Mouse (Mus musculus): ENCODE measurements around the gene Ifnl2. TPM values are rescaled to one million over a fixed set of nuclear protein-coding genes. Genes with fewer than 3 reads are reported as not detected.
A peak's percentile ranks its signal among the peaks of the same experiment; 100 is the strongest.

The Ifnl2 gene
- polyA plus RNA-seq, 1 experiment = not detected

- no peak overlapping the region for H3K27ac ChIP-seq (ENCODE audit: insufficient read depth, low read length)
- H3K4me3 ChIP-seq (ENCODE audit: low read depth, low read length) = no peak overlapping the region
- no peaks in the 10 kb centered on the region for H3K27me3 ChIP-seq (ENCODE audit: control insufficient read depth, insufficient read depth, low read length, poor library complexity, severe bottlenecking)
- H3K36me3 ChIP-seq (ENCODE audit: control insufficient read depth, insufficient read depth, low read length, poor library complexity, severe bottlenecking) = no peaks in the 10 kb centered on the region
- no peaks in the 10 kb centered on the region for H3K9me3 ChIP-seq (replicated peaks; ENCODE audit: control insufficient read depth, insufficient read depth, low read length, poor library complexity, severe bottlenecking)
- H3K9ac ChIP-seq (ENCODE audit: low read depth, poor library complexity, severe bottlenecking) = no peak overlapping the region
- TF ChIP-seq CTCF (IDR thresholded peaks at IDR 0.05; ENCODE audit: low read depth, low read length) = no peak
- H3K4me1 ChIP-seq (ENCODE audit: control insufficient read depth, insufficient read depth, low read length) = peaks cover 3% of the 10 kb centered on the region
Observed at GRCm38 (mm10) chr7:28547628-28548027, 37.4 kb upstream of the Ifnl2 start.

DNA sequence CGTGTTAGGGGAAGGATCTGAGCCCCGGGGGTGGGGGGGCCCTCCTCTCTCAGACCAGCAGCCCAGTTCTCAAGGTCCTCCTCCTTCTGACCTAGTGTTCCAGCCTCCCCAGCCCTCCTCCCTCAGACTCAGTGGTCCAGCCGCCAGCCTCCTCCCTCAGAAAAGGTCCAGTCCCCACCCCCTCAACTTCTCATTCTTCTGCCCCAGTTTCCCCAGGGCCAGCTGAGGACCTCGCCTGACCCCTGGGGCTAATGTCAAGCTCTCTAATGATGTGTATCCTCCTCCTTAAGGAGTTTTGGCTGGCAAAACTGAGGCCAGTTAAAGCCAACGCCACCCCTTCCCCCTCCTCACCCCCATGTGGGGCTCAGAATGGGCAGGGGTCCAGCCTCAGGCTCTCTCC lies 36.9 kb upstream of the Ifnl2 start, which contains the start of gene Nccrp1:
Gene Nccrp1, minus strand, starts transcription at position 101 of the 400 bp plus-strand sequence.
- no peaks in the 10 kb centered on the region for H3K27me3 ChIP-seq (ENCODE audit: control insufficient read depth, insufficient read depth, low read length, poor library complexity, severe bottlenecking)
- no peak for TF ChIP-seq POLR2A (IDR thresholded peaks at IDR 0.05; ENCODE audit: insufficient read depth, low read length)
- TF ChIP-seq EP300 (IDR thresholded peaks at IDR 0.05; ENCODE audit: insufficient read depth, low read depth, low read length) = no peak
- no peak for TF ChIP-seq CTCF (IDR thresholded peaks at IDR 0.05; ENCODE audit: low read depth, low read length)

GRCm38 (mm10) chr7:28546649-28547048 lies 36.4 kb upstream of the Ifnl2 start:
- Histone ChIP-seq H3K27ac (ENCODE audit: insufficient read depth, low read length) (no peak overlapping the region), H3K36me3 (ENCODE audit: control insufficient read depth, insufficient read depth, low read length, poor library complexity, severe bottlenecking) (no peaks in the 10 kb centered on the region), H3K4me1 (ENCODE audit: control insufficient read depth, insufficient read depth, low read length) (peaks cover 3% of the 10 kb centered on the region), H3K9ac (ENCODE audit: low read depth, poor library complexity, severe bottlenecking) (peak overlapping the region; percentile 46), H3K4me3 (ENCODE audit: low read depth, low read length) (peak overlapping the region; percentile 48), H3K9me3 (replicated peaks; ENCODE audit: control insufficient read depth, insufficient read depth, low read length, poor library complexity, severe bottlenecking) (no peaks in the 10 kb centered on the region), H3K27me3 (ENCODE audit: control insufficient read depth, insufficient read depth, low read length, poor library complexity, severe bottlenecking) (no peaks in the 10 kb centered on the region)
- no peak for TF ChIP-seq EP300 (IDR thresholded peaks at IDR 0.05; ENCODE audit: insufficient read depth, low read depth, low read length)
- TF ChIP-seq POLR2A (IDR thresholded peaks at IDR 0.05; ENCODE audit: insufficient read depth, low read length) = no peak
- no peak for TF ChIP-seq CTCF (IDR thresholded peaks at IDR 0.05; ENCODE audit: low read depth, low read length)

More for the DNA sequence above, 36.9 kb upstream of the Ifnl2 start, which contains the start of gene Nccrp1:
- Histone ChIP-seq H3K9me3 (replicated peaks; ENCODE audit: control insufficient read depth, insufficient read depth, low read length, poor library complexity, severe bottlenecking) (no peaks in the 10 kb centered on the region), H3K4me1 (ENCODE audit: control insufficient read depth, insufficient read depth, low read length) (peaks cover 3% of the 10 kb centered on the region), H3K36me3 (ENCODE audit: control insufficient read depth, insufficient read depth, low read length, poor library complexity, severe bottlenecking) (no peaks in the 10 kb centered on the region), H3K4me3 (ENCODE audit: low read depth, low read length) (peak within 1 kb of the TSS; percentile 48), H3K27ac (ENCODE audit: insufficient read depth, low read length) (no peak within 1 kb of the TSS), H3K9ac (ENCODE audit: low read depth, poor library complexity, severe bottlenecking) (peak within 1 kb of the TSS; percentile 46)

GRCm38 (mm10) chr7:28545891-28546210 lies 35.6 kb upstream of the Ifnl2 start:
- H3K4me1 ChIP-seq (ENCODE audit: control insufficient read depth, insufficient read depth, low read length) = peaks cover 3% of the 10 kb centered on the region
- TF ChIP-seq POLR2A (IDR thresholded peaks at IDR 0.05; ENCODE audit: insufficient read depth, low read length) = no peak
- no peak overlapping the region for H3K27ac ChIP-seq (ENCODE audit: insufficient read depth, low read length)
- H3K4me3 ChIP-seq (ENCODE audit: low read depth, low read length) = no peak overlapping the region
- no peak overlapping the region for H3K9ac ChIP-seq (ENCODE audit: low read depth, poor library complexity, severe bottlenecking)
- H3K36me3 ChIP-seq (ENCODE audit: control insufficient read depth, insufficient read depth, low read length, poor library complexity, severe bottlenecking) = no peaks in the 10 kb centered on the region
- no peaks in the 10 kb centered on the region for H3K27me3 ChIP-seq (ENCODE audit: control insufficient read depth, insufficient read depth, low read length, poor library complexity, severe bottlenecking)
- H3K9me3 ChIP-seq (replicated peaks; ENCODE audit: control insufficient read depth, insufficient read depth, low read length, poor library complexity, severe bottlenecking) = no peaks in the 10 kb centered on the region

GRCm38 (mm10) chr7:28545048-28545890 lies 35.0 kb upstream of the Ifnl2 start:
- Histone ChIP-seq H3K9me3 (replicated peaks; ENCODE audit: control insufficient read depth, insufficient read depth, low read length, poor library complexity, severe bottlenecking) (no peaks in the 10 kb centered on the region), H3K4me3 (ENCODE audit: low read depth, low read length) (no peak overlapping the region), H3K27me3 (ENCODE audit: control insufficient read depth, insufficient read depth, low read length, poor library complexity, severe bottlenecking) (no peaks in the 10 kb centered on the region), H3K4me1 (ENCODE audit: control insufficient read depth, insufficient read depth, low read length) (peaks cover 3% of the 10 kb centered on the region), H3K36me3 (ENCODE audit: control insufficient read depth, insufficient read depth, low read length, poor library complexity, severe bottlenecking) (no peaks in the 10 kb centered on the region), H3K9ac (ENCODE audit: low read depth, poor library complexity, severe bottlenecking) (no peak overlapping the region), H3K27ac (ENCODE audit: insufficient read depth, low read length) (no peak overlapping the region)
- TF ChIP-seq EP300 (IDR thresholded peaks at IDR 0.05; ENCODE audit: insufficient read depth, low read depth, low read length) (no peak), CTCF (IDR thresholded peaks at IDR 0.05; ENCODE audit: low read depth, low read length) (no peak), POLR2A (IDR thresholded peaks at IDR 0.05; ENCODE audit: insufficient read depth, low read length) (no peak)

- no peak for TF ChIP-seq CTCF (IDR thresholded peaks at IDR 0.05; ENCODE audit: low read depth, low read length)
- Histone ChIP-seq H3K27ac (ENCODE audit: insufficient read depth, low read length) (no peak overlapping the region), H3K9ac (ENCODE audit: low read depth, poor library complexity, severe bottlenecking) (peak overlapping the region; percentile 19; the same call in 1 of the 2 replicates), H3K4me3 (ENCODE audit: low read depth, low read length) (peak overlapping the region; percentile 48), H3K4me1 (ENCODE audit: control insufficient read depth, insufficient read depth, low read length) (peaks cover 3% of the 10 kb centered on the region), H3K27me3 (ENCODE audit: control insufficient read depth, insufficient read depth, low read length, poor library complexity, severe bottlenecking) (no peaks in the 10 kb centered on the region), H3K9me3 (replicated peaks; ENCODE audit: control insufficient read depth, insufficient read depth, low read length, poor library complexity, severe bottlenecking) (no peaks in the 10 kb centered on the region), H3K36me3 (ENCODE audit: control insufficient read depth, insufficient read depth, low read length, poor library complexity, severe bottlenecking) (no peaks in the 10 kb centered on the region)
Observed at GRCm38 (mm10) chr7:28544051-28544601, 33.9 kb upstream of the Ifnl2 start.
